Mouse (Mus musculus): Measurements from ENCODE around the gene Itpr3. TPM values are rescaled to one million over a fixed set of nuclear protein-coding genes. Genes with fewer than 3 reads are reported as not detected.

Itpr3 gene
- polyA plus RNA-seq, 1 experiment from 2014 or later, result 2.2 TPM

Small RNAs within 50 kb of the gene (microRNA-seq; reads per million reads assigned to microRNA genes)
- not detected for gene Mir7677

Other genes starting within 250 kb of the Itpr3 start
- gene Nkx2-5, start 212.3 kb upstream of the Itpr3 start, polyA plus RNA-seq (2016; fragmentation: Nextera tagmentation; extraction: Ambion mirVana), result 0.22 TPM in 1 of 2 replicates, not detected in the other
- gene Kifc5b, start 140.2 kb upstream of the Itpr3 start, polyA plus RNA-seq (2016; fragmentation: Nextera tagmentation; extraction: Ambion mirVana), result 6.0 and 7.0 TPM in 2 replicates
- gene Phf1, start 124.3 kb upstream of the Itpr3 start, polyA plus RNA-seq (2016; fragmentation: Nextera tagmentation; extraction: Ambion mirVana), result 14.5 and 15.9 TPM in 2 replicates
- 151 and 153 TPM in 2 replicates for gene Cuta, start 117.7 kb upstream of the Itpr3 start, polyA plus RNA-seq (2016; fragmentation: Nextera tagmentation; extraction: Ambion mirVana)
- gene Syngap1, start 116.1 kb upstream of the Itpr3 start, polyA plus RNA-seq (2016; fragmentation: Nextera tagmentation; extraction: Ambion mirVana), result 2.6 and 3.5 TPM in 2 replicates
- 17.6 and 19.4 TPM in 2 replicates for gene Zbtb9, start 84.1 kb upstream of the Itpr3 start, polyA plus RNA-seq (2016; fragmentation: Nextera tagmentation; extraction: Ambion mirVana)
- 2.5 and 3.0 TPM in 2 replicates for gene Bak1, start 28.3 kb upstream of the Itpr3 start, polyA plus RNA-seq (2016; fragmentation: Nextera tagmentation; extraction: Ambion mirVana)
- gene Uqcc2, start 76.6 kb downstream of the Itpr3 start, polyA plus RNA-seq (2016; fragmentation: Nextera tagmentation; extraction: Ambion mirVana), result 307 and 321 TPM in 2 replicates
- gene Ip6k3, start 110.5 kb downstream of the Itpr3 start, polyA plus RNA-seq (2016; fragmentation: Nextera tagmentation; extraction: Ambion mirVana), result 0.18 and 0.38 TPM in 2 replicates
- gene Lemd2, start 147.2 kb downstream of the Itpr3 start, polyA plus RNA-seq (2016; fragmentation: Nextera tagmentation; extraction: Ambion mirVana), result 33.1 and 34.5 TPM in 2 replicates